Mouse (Mus musculus): Measurements from ENCODE around the gene Tmem163.
A peak's percentile ranks its signal among the peaks of the same experiment; 100 is the strongest.

The Tmem163 gene

DNA sequence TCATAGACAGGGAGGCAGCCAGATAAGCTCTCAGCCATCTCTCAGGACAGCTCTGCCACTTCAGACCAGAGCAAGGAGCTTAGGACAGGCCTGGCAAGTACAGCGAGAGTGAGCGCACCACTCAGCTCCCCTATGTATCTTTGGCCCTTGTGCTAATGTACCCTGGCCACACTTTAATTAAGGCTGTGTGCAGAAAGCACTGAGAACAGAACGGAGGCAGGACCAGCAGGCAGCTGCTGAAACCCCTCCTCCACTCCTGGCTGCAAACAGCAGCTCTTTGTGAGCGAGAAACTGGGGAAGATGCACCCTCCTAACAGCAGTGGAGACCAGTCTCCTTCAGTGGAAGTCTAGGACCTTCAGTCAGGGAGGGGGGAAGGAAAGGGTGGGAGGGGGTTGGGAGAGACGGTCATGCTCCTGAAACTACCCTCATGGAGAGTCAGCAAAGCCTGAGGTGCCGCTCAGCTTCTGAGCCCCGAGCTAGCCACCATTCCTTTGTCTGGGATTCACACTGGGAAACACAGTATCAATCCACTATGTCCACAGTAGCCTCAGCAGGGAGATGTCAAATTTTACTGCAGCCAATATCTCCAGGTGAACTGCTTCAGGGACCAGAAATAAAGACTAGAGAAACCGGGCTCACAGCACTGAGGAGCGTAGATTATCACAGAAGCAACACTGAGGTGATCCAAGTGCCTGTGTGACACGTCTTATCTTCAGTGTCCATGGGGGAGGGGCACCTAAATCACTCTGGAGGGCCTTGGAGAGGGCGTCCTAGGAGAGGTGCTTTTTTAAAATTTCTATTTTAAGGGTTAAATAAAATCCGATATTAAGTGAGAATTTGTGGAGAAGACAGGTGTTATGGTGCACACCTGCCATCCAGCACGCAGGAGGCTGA, 18.0 kb downstream of the Tmem163 start:
- DNase-seq (ENCODE audit: low read depth in 2 of 2, low spot score in 2 of 2), result no peak

DNA sequence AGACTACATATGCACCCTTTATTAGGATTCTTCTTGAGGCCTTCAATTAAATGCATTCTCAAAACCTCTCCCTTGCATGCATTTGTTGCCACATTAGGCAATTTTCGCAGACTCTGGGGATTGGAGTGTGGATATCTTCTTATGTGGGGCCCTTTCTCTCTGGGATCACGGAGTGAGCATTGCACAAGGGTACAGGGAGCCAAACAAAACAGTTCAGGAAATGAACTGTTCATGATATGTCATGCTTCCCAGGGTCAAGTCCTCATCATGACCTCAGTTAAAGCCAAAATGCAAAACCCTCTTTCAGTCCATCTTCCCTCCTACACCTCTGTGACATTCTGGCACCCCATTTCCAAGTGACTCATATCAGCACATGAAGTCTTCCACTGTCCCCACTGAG, 27.8 kb downstream of the Tmem163 start:
- no peak for DNase-seq (ENCODE audit: low read depth in 2 of 2, low spot score in 2 of 2)

DNA sequence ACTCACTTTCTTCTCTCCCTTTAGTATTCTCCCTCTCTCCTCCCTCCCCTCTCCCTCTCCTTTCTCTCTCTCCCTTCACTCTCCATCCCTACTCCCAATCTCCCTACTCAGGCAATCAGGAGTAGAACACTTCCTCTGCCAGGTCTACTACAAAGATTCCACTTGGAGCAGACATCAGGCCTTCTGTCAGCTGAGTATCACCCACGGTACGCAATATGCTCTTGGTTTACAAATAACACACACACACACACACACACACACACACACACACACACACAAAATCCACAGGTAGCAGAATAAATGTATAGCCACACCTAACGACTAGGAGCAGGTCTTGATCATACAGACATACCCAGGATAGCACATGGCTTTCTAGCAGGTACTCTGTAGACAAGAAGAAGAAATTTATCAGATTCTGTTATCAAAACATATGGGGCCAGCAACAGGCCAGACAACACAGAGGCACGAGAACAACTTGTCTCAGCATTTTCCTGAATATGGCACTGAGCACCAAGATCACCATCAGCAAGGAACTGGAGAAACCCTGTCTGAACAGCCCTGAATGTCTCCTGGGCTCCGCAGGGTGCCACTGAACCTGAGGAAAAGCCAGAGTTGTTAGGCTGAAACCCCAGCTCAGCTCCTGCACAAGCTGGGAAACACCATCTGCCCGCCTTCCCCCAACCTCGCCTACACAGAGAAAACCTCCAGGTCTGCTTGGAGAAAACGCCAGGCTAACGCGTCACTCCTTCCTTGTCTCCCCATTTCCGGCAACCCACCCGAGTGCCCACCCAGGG, 36.2 kb downstream of the Tmem163 start:
- DNase-seq (ENCODE audit: low read depth in 2 of 2, low spot score in 2 of 2), result no peak

DNA sequence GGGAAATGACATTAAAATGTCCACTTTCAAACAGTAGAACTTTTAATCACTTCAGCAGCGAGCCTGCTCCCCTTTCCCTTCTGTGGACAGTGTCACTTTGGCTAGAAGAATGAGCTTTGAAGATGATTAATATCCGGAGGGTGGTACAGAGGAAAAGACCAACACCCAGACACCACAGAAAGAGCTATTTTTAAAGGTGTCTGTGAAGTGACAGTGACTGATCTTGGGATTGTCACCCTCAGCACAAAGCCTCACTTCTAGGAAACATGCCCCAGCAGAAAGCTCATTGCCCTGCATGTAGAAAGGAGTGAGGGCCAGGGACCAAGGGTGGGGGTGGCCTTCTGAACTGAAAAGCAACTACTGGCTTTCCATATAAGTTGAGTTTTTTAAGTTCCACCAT, 41.4 kb downstream of the Tmem163 start:
- no peak for DNase-seq (ENCODE audit: low read depth in 2 of 2, low spot score in 2 of 2)

DNA sequence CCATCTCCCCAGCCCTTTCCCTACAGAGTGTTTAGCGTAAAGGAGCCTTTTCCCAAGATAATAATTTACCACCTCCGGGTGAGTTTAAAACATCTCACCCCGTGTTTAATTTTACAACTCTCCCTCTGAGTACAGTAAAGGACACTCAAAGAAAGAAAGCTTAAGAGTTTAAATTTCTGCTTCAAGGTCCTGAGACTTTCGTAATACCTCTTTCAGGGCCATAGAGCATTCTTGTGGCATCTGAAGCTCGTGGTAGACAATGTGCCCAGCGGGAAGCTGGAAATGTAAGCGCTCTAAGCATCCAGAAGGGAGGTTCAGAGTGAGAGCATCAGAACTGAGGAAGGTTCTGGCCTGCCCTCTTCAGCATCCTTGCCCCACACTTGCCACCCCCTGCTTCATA, 52.2 kb downstream of the Tmem163 start:
- no peak for DNase-seq (ENCODE audit: low read depth in 2 of 2, low spot score in 2 of 2)

DNA sequence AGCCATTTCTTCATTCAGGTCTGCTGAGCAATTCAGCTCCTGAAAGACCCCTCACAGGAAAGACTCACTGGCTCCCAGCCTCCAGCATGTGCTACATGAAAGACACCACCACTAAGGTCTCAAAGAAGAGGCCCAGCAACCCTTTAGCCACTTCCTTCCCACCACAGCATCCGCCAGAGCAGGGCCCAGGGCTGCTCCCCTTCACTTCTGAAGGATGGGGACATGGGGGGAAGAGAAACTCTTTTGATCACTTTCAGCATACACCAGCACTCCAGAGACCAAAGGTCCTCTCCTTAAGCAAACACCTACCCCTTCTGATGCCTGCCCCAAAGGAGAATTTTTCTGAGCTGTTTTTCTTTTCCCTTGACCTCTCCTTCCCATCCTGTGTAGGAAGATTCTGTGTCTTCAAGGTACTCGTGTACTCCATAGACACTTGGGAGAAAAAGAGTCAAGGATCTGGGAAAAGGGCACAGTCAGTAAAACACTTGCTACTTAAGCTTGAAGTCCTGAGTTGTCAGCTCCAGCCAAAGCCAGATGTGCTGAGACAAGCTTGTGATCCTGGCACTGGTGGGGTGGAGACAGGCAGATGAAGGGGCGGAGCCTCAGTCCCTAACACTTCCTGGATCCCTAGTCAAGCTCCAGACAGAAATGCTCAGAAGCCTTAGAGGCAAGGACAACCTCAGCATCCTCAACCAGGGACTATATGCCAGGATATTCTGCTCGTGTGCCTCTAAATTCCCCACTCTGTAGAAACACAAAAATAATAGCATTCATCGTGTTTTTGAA, 53.6 kb downstream of the Tmem163 start:
- peak; percentile 22 to 36 for DNase-seq (ENCODE audit: low read depth in 2 of 2, low spot score in 2 of 2)

DNA sequence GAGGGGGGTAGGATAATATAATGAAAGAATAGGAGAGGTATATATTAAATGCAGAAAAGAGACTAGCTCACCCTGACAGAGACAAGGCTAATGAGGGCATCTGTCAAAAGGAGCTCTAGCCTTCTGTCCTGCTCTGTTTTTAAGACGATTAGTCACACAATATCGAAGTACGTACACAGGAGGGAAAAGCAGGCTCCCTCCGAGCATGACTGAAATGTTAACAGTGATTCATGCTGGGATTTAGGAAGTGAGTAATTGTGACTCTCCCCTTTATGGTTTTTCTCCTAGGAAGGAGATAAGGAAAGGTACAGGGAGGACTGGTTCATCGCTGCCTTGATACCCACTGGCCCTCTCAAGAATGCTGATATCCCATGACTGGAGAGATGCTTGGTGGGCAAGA, 57.0 kb downstream of the Tmem163 start:
- DNase-seq (ENCODE audit: low read depth in 2 of 2, low spot score in 2 of 2), result no peak

DNA sequence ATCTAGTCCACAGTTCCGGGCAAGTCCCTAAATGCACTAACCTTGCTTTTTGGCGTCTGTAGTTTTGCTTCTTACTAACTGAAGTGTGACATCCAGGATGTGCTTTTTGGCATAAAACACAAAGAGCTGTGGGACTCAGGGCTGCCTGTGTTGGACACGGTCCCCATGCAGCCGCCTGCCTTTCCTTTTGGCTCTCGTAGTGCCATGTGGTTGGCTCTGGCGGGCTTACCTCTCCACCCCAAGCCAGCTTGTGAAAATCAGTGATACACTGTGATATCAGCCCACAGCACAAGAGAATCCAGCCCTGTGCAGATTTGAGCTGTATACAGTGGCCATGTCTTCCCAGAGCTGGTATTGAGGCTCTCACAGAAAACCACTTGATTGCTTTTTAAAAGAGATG, 60.3 kb downstream of the Tmem163 start:
- no peak for DNase-seq (ENCODE audit: low read depth in 2 of 2, low spot score in 2 of 2)

DNA sequence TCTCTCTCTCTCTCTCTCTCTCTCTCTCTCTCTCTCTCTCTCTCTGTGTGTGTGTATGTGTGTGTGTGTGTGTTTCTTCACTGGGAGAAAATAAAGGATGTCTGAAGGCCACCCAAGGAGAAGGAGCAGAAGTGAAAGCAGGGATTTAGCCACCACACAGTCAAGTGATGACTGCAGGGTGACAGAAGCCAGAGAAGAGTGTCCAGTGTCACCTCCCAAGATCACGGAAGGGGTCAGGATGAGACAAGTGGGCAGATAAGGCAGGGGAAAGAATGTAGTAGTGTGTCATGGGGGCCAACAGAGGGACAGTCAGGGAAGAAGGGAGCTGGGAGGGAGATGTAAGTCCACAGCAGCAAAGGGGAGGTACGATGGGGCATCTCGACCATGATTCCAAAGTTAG, 69.0 kb downstream of the Tmem163 start:
- DNase-seq (ENCODE audit: low read depth in 2 of 2, low spot score in 2 of 2), result no peak

DNA sequence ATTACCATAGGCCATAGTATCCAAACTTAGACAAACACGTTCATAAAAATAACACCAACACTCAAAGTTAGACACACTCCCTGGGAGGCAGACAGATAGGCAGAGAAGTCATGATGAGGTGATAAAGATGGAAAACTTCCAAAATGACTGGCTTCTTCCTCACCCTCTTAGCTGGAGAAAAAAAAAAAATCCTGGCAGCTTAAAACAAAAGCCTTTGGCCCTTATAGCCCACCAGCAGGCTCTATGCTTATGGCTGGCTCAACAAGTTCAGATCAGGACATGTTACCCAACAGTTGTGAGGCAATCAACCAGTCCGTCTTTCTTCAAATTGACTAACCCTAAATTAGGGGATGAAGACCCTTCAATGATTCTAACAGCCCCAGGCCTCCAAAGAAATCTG, 69.5 kb downstream of the Tmem163 start:
- no peak for DNase-seq (ENCODE audit: low read depth in 2 of 2, low spot score in 2 of 2)

DNA sequence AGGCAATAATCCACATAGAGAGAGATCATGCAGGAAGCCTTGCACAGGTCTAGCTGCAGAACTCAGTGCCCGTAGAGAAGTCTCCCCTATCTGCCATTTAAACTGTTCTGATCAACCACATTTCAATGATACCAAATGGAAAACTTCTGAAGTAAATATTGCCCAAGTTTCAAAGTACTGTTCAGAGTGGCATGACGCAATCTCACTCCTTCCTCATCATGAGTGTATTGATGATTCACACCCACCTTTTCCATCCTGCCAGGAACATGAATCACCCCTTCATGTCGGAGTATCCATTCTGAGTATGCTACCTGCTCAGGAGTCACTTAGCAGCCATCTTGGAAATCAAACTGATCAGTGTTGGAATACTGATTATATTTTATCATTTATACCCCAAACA, 71.0 kb downstream of the Tmem163 start:
- no peak for DNase-seq (ENCODE audit: low read depth in 2 of 2, low spot score in 2 of 2)

DNA sequence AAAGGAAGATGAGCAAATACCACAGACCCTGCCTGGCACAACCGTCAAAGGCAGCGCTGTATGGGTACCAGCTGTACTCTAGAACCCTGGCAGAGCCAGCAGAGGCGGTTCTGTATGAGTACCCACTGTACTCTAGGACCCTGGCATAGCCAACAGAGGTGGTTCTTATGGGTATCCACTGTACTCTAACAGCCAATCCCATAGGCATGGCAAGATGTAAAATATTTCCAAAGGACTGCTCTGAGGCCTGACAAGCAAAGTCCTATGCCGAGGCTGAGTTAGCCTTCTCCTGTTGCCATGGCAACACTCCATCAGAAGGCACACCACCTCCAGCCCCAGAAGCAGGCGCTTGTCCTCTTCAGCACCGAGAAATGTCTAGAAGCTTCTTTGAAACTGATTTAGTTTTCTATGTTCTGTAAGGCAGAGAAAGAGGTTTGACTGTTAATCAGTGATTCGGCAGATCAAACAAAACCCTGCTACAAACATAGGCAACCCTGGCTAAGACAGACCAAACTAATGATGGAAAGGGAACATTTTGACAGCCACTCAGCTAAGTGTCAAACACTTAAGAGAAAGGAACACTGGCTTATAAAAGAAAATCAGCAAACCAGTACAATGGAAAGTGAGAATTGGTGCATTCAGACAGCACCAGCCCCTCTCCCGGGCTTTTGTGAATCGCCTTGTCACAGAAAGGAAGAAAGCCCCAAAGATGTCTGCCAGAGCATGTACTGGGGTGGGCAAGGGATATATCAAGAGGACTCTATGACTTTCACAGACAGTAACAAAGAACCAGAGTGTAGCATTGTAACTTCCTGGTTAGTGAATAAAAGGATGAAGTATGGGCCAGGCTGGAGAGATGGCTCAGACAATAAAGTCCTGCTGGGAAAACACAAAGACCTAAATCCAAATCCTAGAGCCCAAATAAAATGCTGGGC, 75.4 kb downstream of the Tmem163 start:
- DNase-seq (ENCODE audit: low read depth in 2 of 2, low spot score in 2 of 2), result no peak

DNA sequence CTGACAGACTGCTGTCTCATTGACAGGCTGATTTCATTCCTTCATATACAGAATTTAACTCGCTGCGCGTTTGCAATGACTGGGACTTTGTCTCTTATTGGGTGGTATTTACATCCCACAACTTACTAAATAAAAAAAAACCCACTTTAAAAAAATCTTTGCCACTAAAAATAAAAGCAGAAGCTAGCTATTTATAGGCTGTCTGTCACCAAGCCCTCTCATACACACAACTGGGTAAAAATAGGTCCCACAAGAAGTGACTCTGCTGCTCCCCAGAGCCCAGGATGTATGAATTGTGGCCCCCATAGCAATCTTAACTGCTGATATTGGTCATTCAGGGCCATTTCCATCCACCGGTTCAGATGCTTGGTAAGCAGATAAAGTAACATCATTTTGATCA, 83.2 kb downstream of the Tmem163 start:
- no peak for DNase-seq (ENCODE audit: low read depth in 2 of 2, low spot score in 2 of 2)

DNA sequence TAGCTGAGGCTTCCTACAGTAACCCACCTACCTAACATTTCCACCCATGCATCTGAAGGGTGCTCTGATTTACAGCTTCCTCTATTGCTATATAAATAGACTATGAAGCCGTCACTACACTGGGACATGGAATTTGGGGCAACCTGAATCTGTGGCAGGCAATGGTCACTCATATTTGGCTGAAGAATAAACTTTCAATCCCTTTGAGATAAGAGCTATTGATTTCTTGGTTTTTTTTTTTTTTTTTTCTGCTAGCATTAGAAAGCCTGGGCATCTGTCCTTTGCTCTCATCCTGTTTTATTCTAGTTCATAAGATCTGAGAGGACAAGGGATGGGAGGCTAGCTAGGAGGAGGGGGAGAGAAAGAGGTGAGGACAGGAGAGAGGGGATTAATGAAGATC, 83.6 kb downstream of the Tmem163 start:
- DNase-seq (ENCODE audit: low read depth in 2 of 2, low spot score in 2 of 2), result no peak

DNA sequence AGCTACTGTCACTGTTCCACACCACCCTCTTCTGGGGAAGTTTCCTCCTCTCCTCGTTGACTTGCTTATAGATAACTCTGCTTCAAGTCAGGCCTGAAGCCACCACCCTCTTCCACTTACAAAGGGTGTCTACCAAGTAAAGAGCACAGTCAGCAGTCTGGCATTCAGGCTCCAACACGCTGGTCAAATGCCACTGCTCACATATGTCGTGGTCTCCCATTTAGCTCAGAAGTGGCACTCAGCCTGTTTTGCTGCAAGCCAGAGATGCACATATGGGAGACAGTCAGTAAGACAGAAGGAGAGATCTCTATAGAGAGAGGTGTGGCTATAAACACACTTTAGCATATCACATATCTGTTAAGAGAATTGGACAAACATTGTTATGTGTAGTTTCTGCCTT, 89.8 kb downstream of the Tmem163 start:
- no peak for DNase-seq (ENCODE audit: low read depth in 2 of 2, low spot score in 2 of 2)

DNA sequence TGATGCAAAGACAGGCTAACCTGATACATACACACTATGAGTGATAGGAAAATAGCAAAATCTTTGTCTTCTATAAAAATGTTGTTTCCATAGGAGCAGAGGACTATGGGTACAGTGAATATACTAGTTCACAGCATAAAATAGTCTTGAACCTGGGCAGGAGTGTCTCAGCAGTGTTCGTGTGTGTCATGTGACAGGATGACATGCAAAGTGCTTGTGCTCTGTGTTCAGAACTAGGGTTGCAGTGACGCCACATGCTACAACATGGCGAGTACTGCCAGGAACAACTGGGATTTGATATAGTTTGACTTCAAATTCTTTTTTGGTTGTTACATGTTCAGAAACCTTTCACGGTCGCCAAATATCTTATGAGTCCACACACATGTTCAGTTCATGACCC, 92.3 kb downstream of the Tmem163 start:
- DNase-seq (ENCODE audit: low read depth in 2 of 2, low spot score in 2 of 2), result no peak

DNA sequence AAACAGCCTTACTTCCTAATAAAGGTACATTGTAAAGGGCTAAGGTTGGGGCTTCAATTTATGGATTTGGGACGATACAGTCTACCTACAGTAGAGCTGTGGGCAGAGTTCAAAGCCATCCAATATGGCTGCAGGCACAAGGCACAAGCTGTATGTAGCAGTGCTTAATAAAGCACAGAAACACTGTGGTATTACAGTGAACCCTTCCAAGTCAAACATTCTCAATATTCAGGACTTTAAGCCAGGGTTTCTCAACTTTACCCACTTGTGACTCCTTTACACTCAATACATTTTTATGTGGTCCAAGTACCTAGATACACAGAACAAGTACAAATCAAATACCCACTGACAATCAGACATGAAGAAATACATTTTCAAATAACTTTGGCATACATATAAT, 93.2 kb downstream of the Tmem163 start:
- DNase-seq (ENCODE audit: low read depth in 2 of 2, low spot score in 2 of 2), result no peak

DNA sequence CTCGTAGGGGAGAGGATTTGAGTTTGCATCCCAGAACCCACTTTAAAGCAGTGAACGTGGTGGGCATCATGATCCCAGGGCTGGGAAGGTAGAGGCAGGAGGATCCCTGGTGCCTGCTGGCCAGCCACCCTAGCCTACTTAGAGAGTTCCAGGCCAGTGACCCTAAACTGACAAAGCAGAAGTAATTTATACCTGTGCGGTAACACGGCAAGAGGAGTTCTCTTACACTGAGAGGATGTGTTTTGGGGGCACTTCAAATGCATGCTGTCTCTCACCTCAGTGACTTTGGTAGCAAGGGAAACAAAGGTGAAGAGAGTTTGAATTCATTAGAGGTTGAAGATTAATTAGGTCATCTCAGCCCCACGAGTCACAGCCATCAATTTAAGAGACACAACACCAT, 101.4 kb downstream of the Tmem163 start:
- no peak for DNase-seq (ENCODE audit: low read depth in 2 of 2, low spot score in 2 of 2)

DNA sequence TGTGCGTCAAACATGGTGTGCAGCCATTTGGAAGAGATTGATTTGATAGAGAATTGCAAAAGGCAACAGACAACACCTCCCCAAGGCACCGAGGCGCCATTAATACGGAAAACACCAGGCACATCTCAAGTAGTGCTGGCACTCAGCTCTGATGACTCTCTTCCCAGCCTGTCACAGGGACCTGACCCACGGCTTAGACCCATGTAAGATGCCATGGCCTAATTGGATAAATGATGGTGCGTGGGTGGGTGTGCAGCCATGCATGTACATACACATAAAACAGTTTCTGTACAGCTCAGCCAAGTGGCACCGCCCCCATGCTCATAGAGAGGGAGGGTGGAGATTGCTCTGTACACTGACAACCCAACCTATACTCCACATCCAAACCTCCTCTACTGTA, 102.3 kb downstream of the Tmem163 start:
- no peak for DNase-seq (ENCODE audit: low read depth in 2 of 2, low spot score in 2 of 2)

DNA sequence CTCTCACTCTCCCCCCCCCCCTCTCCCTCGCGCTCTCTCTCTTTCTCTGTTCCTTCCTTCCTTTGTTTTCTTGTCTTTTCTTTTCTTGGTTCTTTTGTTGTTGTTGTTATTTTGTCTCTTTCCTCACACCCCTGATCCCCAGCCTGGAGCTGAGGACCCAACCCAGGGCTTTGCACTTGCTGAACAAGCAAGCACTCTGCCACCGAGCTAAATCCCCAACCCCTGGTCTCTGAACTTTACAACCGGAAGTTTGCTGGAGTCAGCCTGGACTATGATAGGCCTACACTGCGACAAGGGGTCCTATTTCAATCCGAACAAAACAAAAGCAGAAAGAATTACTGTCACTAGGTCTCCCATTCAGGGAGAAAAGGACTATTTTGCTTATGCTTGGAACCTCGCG, 102.8 kb downstream of the Tmem163 start:
- DNase-seq (ENCODE audit: low read depth in 2 of 2, low spot score in 2 of 2), result no peak

DNA sequence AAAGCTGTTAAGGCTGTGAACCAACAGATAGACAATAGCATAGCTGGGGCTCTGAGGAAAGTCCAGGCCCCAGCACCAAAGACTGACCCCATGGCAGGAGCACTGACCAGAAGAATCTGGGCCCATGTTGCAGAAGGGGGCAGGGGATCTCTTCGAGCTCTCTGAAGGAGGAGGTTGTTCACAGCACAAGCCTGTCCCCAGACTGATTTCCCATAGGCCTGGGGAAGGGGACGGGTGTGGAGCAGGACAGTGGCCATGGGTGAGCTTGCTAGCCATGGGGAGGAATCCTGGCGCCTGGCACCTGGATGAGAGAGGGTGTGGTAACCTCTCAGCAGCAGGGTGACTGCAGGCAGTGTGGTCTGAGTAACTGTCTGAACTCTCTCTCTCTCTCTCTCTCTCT, 103.2 kb downstream of the Tmem163 start:
- no peak for DNase-seq (ENCODE audit: low read depth in 2 of 2, low spot score in 2 of 2)
